ENCODE assay signal across 9 mouse cellular contexts in the genomic region with DNA sequence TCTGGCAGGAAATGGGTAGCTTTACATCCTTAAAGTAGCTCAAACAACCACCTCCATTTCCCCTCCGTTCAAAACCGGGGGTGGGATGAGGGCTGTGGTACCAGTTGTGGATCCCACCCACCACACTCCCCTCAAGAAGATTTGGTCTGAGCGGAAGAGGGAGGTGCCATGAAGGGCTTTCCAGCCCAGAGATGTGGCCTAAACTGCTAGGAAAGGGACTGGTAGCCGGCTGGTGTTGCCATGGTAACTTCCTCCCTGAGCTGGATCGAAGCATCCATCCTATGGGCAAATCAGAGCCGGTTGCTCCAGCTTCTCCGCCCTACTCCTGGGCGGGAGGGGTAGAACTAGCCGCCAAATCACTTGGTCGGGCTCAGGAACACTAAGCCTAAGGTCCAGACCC. TPM values are rescaled to one million over a fixed set of nuclear protein-coding genes. Genes with fewer than 3 reads are reported as not detected.
A peak's percentile ranks its signal among the peaks of the same experiment; 100 is the strongest.
DNase-seq lines count a peak whose midpoint lies in the region; ATAC-seq and TF ChIP-seq lines count a peak whose summit lies in the region.
"Had no signal": no experiment of that assay in that cellular context is flagged by ENCODE, and none has a peak within 500 bp of the region (broad histone marks: within the 10 kb centered on the region; RNA-seq: fewer than 3 reads in every experiment).

No protein-coding gene starts in this region.

- no peak overlapping the region for H3K4me2 ChIP-seq in embryonic facial prominence, embryonic 11.5 days (ENCODE audit: low read depth, low read length)
- peak overlapping the region; percentile 77 for H3K4me2 ChIP-seq in hindbrain, postnatal 0 days (ENCODE audit: low read depth, low read length)
- peak overlapping the region; percentile 6; the same call in 1 of the 2 replicates for H3K4me2 ChIP-seq in midbrain, embryonic 11.5 days

- H3K27me3 ChIP-seq in embryonic facial prominence, embryonic 11.5 days (ENCODE audit: control insufficient read depth, insufficient read depth, low read length): peaks cover 38% of the 10 kb centered on the region
- H3K27me3 ChIP-seq in hindbrain, postnatal 0 days (ENCODE audit: insufficient read depth, low read length): no peaks in the 10 kb centered on the region
- peaks cover 29% of the 10 kb centered on the region for H3K27me3 ChIP-seq in midbrain, embryonic 11.5 days (ENCODE audit: control insufficient read depth, insufficient read depth, low read length)

- DNase-seq in T-cell, adult 2 months (ENCODE audit: low spot score): peak; percentile 9
- DNase-seq in embryonic facial prominence, embryonic 11.5 days (ENCODE audit: low spot score): peak; percentile 59
- DNase-seq in hindbrain, postnatal 0 days (ENCODE audit: low spot score): peak; percentile 90
- peak; percentile 91 for DNase-seq in midbrain, embryonic 11.5 days (ENCODE audit: low spot score, missing footprints)
- DNase-seq in heart, postnatal 4 days: no peak
- DNase-seq in gastrocnemius, adult 2 months: no peak
- DNase-seq in adrenal gland, postnatal 36 days: no peak

- intact Hi-C loops in gastrocnemius, adult 2 months (cut with DNase I): no loop called here

- no peak overlapping the region for H3K4me3 ChIP-seq in embryonic facial prominence, embryonic 11.5 days (ENCODE audit: low read depth, low read length)
- peak overlapping the region; percentile 14; the same call in 1 of the 2 replicates for H3K4me3 ChIP-seq in hindbrain, postnatal 0 days (ENCODE audit: low read length)
- H3K4me3 ChIP-seq in midbrain, embryonic 11.5 days (ENCODE audit: low read depth, low read length): no peak overlapping the region
- H3K4me3 ChIP-seq in gastrocnemius, adult 2 months: no peak overlapping the region
- H3K4me3 ChIP-seq: megakaryocyte, embryonic 14.5 days had no signal

- peak; percentile 49; the same call in 1 of the 2 replicates for ATAC-seq in embryonic facial prominence, embryonic 11.5 days (replicated peaks; ENCODE audit: insufficient number of reproducible peaks, low FRiP score, low TSS enrichment, low read depth)
- peak; percentile 83 for ATAC-seq in hindbrain, postnatal 0 days
- ATAC-seq in midbrain, embryonic 11.5 days (ENCODE audit: low FRiP score): peak; percentile 74
- ATAC-seq in megakaryocyte-erythroid progenitor cell, adult 5-6 weeks (replicated peaks; ENCODE audit: low FRiP score, low TSS enrichment, poor library complexity, severe bottlenecking): no peak

- WGBS in embryonic facial prominence, embryonic 11.5 days: 8% methylated on average over 10 of the region's 10 CpGs
- WGBS in hindbrain, postnatal 0 days: 3% methylated on average over 10 of the region's 10 CpGs
- WGBS in midbrain, embryonic 11.5 days: 4% methylated on average over 10 of the region's 10 CpGs

- no peaks in the 10 kb centered on the region for H3K9me3 ChIP-seq in embryonic facial prominence, embryonic 11.5 days (replicated peaks; ENCODE audit: control insufficient read depth, low read length)
- no peaks in the 10 kb centered on the region for H3K9me3 ChIP-seq in hindbrain, postnatal 0 days (ENCODE audit: low read length)
- no peaks in the 10 kb centered on the region for H3K9me3 ChIP-seq in midbrain, embryonic 11.5 days (ENCODE audit: control insufficient read depth, low read length)
- H3K9me3 ChIP-seq: megakaryocyte, embryonic 14.5 days had no signal

- H3K4me1 ChIP-seq in embryonic facial prominence, embryonic 11.5 days (ENCODE audit: control insufficient read depth, insufficient read depth, low read length): no peaks in the 10 kb centered on the region; the same call in 1 of the 2 replicates
- peaks cover 14% of the 10 kb centered on the region for H3K4me1 ChIP-seq in hindbrain, postnatal 0 days (ENCODE audit: insufficient read depth, low read length)
- peaks cover 16% of the 10 kb centered on the region for H3K4me1 ChIP-seq in midbrain, embryonic 11.5 days (ENCODE audit: control insufficient read depth, insufficient read depth, low read length)
- H3K4me1 ChIP-seq: megakaryocyte, embryonic 14.5 days had no signal

- no peak overlapping the region for H3K9ac ChIP-seq in embryonic facial prominence, embryonic 11.5 days (replicated peaks; ENCODE audit: low read length)
- H3K9ac ChIP-seq in hindbrain, postnatal 0 days (replicated peaks; ENCODE audit: low read length): peak overlapping the region; percentile 2; the same call in 1 of the 2 replicates
- H3K9ac ChIP-seq in midbrain, embryonic 11.5 days (ENCODE audit: low read length): no peak overlapping the region

- TF ChIP-seq CTCF in hindbrain, postnatal 0 days (IDR thresholded peaks at IDR 0.05; ENCODE audit: low read depth): no peak
- no peak for TF ChIP-seq CTCF in gastrocnemius, adult 2 months (IDR thresholded peaks at IDR 0.05)

- no peak overlapping the region for H3K27ac ChIP-seq in embryonic facial prominence, embryonic 11.5 days (replicated peaks; ENCODE audit: low read depth, low read length)
- peak overlapping the region; percentile 75 for H3K27ac ChIP-seq in hindbrain, postnatal 0 days
- no peak overlapping the region for H3K27ac ChIP-seq in midbrain, embryonic 11.5 days (ENCODE audit: low read depth, low read length)
- no peak overlapping the region for H3K27ac ChIP-seq in gastrocnemius, adult 2 months

- no peaks in the 10 kb centered on the region for H3K36me3 ChIP-seq in embryonic facial prominence, embryonic 11.5 days (replicated peaks; ENCODE audit: control insufficient read depth, insufficient read depth, low read depth, low read length)
- H3K36me3 ChIP-seq in hindbrain, postnatal 0 days (ENCODE audit: insufficient read depth, low read length): no peaks in the 10 kb centered on the region
- no peaks in the 10 kb centered on the region for H3K36me3 ChIP-seq in midbrain, embryonic 11.5 days (ENCODE audit: control insufficient read depth, insufficient read depth, low read length)

RNA-seq across cellular contexts. Expression of a gene that starts 4.4 kb away (rescaled TPM):
- polyA plus RNA-seq in embryonic facial prominence, embryonic 11.5 days (2014; fragmentation: Nextera tagmentation; extraction: Ambion mirVana): 0.15 and 0.25 TPM in 2 replicates
- total RNA-seq in hindbrain, postnatal 0 days (2014; rRNA removed): 76.7 and 81.0 TPM in 2 replicates
- 16.7 and 19.6 TPM in 2 replicates for polyA plus RNA-seq in hindbrain, postnatal 0 days (2015; fragmentation: Nextera tagmentation; extraction: Ambion mirVana)
- polyA plus RNA-seq in midbrain, embryonic 11.5 days (2014; fragmentation: Nextera tagmentation; extraction: Ambion mirVana): 0.62 and 1.1 TPM in 2 replicates
- total RNA-seq in heart, postnatal 4 days (2021): under 1 TPM; 0.45 to 0.63 TPM
- total RNA-seq in gastrocnemius, adult 2 months (2021): 1 to 10 TPM; 1.2 to 3.2 TPM
- total RNA-seq in adrenal gland, postnatal 36 days (2021): 100 to 1,000 TPM; 171 to 180 TPM
- not detected in 2 replicates for total RNA-seq in megakaryocyte-erythroid progenitor cell, adult 5-6 weeks (2014; fragmentation: Nextera tagmentation)
- total RNA-seq in megakaryocyte-erythroid progenitor cell, adult 5-6 weeks (2017): not detected in 2 replicates

Comparison
In these comparisons a context has a peak if more than half of its experiments do, and no peak if none do; other contexts are left out.
1. DNase-seq: peak in T-cell, adult 2 months (single experiment), embryonic facial prominence, embryonic 11.5 days (single experiment), hindbrain, postnatal 0 days (single experiment) and midbrain, embryonic 11.5 days (single experiment); none in heart, postnatal 4 days (single experiment), gastrocnemius, adult 2 months (single experiment) and adrenal gland, postnatal 36 days (0 of 2).
2. RNA of a gene that starts 4.4 kb away (total RNA-seq): 171 to 180 TPM in adrenal gland, postnatal 36 days and 76.7 to 81.0 TPM in hindbrain, postnatal 0 days; 1.2 to 3.2 TPM in gastrocnemius, adult 2 months, 0.45 to 0.63 TPM in heart, postnatal 4 days and not detected in megakaryocyte-erythroid progenitor cell, adult 5-6 weeks; every median in the first group is over 10 times any median in the second.